Mouse (Mus musculus) intestine, embryonic 15.5 days (tissue): Measurements from ENCODE around the gene Pitpnc1. TPM values are rescaled to one million over a fixed set of nuclear protein-coding genes. Genes with fewer than 3 reads are reported as not detected.

Experiments used
- ATAC-seq: fragments of 200-750 bp; cut with Nextera tagmentation; 2 replicates; pipeline ENCODE4 v1.8.0; 2017; ENCODE audit warnings: moderate TSS enrichment, moderate library complexity
- H3K27ac ChIP-seq: fragments of 300-500 bp; sonication (generic); 2 replicates; pipeline ENCODE4 v1.5.1; 2015; ENCODE audit warnings: mild to moderate bottlenecking, inconsistent platforms
- H3K27me3 ChIP-seq: fragments of 300-500 bp; sonication (generic); replicated peaks from 2 replicates; pipeline ENCODE4 v1.6.1; 2015; ENCODE audit warnings: inconsistent platforms
- H3K36me3 ChIP-seq: fragments of 300-500 bp; sonication (generic); 2 replicates; pipeline ENCODE4 v1.6.1; 2015; ENCODE audit warnings: inconsistent platforms
- H3K4me1 ChIP-seq: fragments of 300-500 bp; sonication (generic); replicated peaks from 2 replicates; pipeline ENCODE4 v1.6.1; 2015; ENCODE audit warnings: inconsistent platforms
- H3K4me2 ChIP-seq: fragments of 300-500 bp; sonication (generic); replicated peaks from 2 replicates; pipeline ENCODE4 v1.6.1; 2015; ENCODE audit warnings: mild to moderate bottlenecking, inconsistent platforms
- H3K4me3 ChIP-seq: fragments of 300-500 bp; sonication (generic); replicated peaks from 2 replicates; pipeline ENCODE4 v1.5.1; 2015; ENCODE audit warnings: inconsistent platforms
- H3K9ac ChIP-seq: fragments of 300-500 bp; sonication (generic); 2 replicates; pipeline ENCODE4 v1.6.1; 2015; ENCODE audit warnings: inconsistent platforms
- H3K9me3 ChIP-seq: fragments of 300-500 bp; sonication (generic); 2 replicates; pipeline ENCODE4 v1.6.1; 2016; ENCODE audit warnings: inconsistent platforms
- WGBS: fragments of 180-500 bp; shearing (Covaris S2); methylation state at CpG from one replicate; pipeline ENCODE4 v1.1.7; 2015; 5-methylcytosine and 5-hydroxymethylcytosine counted together
- polyA plus RNA-seq: library from polyadenylated mRNA; unstranded; fragments of >200 nt; fragmentation: Nextera tagmentation; extraction: Ambion mirVana; gene quantifications from 2 replicates; pipeline ENCODE4 v1.2.1, GENCODE M21; 2015

Pitpnc1 gene
- polyA plus RNA-seq, 1 experiment from 2014 or later, result 14.2 TPM

DNA sequence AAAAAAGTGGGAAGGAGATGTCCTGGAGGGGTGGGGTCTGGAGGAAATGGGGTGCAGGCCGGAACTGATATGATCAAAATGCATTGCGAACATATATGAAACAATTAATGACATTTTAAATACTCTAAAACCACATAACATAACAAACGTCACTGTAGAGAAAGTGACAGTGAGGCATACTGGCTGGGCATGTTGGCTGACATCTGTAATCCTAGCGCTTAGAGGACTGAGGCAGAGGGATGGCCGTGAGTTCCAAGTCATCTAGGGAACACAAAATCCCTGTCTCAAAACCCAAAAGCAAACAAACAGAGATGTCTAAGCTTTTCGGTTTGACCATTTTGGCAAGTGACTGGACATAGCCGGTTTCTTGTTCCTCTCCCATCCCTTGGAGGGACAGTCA lies 59.7 kb downstream of the Pitpnc1 start:
- H3K27ac ChIP-seq, result no peak overlapping the region
- 76% methylated on average over 7 of the region's 7 CpGs for WGBS
- H3K9me3 ChIP-seq, result no peaks in the 10 kb centered on the region
- no peak overlapping the region for H3K9ac ChIP-seq
- H3K4me2 ChIP-seq, result no peak overlapping the region
- H3K4me3 ChIP-seq, result no peak overlapping the region
- no peaks in the 10 kb centered on the region for H3K36me3 ChIP-seq
- ATAC-seq, result no peak
- H3K27me3 ChIP-seq, result no peaks in the 10 kb centered on the region
- H3K4me1 ChIP-seq, result 0 out of 2 replicates have a peak, but pooled peaks cover 2% of the 10 kb centered on the region

DNA sequence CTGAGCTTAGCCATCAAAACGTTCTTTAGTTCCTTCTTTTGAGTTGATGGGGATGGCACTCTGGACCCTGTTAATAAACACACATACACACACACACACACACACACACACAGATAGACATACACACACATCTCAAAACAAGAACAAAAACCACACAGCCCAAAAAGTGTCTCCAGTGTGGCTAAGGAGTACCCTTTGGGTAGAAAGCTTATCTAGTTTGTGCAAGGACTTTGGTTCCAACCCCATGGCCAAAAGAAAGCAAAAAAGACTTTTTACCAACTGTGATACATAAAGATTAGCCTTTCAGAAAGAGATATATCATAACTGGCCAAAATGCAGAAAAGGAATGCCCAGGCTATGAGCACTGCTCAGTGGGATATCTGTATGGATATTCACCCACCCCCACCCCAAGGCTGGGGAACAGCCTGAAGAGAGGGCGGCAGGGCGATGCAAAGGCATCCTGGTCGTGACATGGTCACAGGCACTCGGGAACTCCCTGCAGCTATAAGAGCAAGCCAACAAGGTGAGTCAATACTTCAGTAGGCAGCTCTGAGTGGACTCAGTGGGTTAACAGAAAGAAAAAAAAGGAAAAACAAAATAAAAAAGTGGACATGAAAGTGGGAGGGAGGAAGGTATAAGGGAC lies 60.3 kb downstream of the Pitpnc1 start:
- Histone ChIP-seq H3K27ac (no peak overlapping the region), H3K4me2 (no peak overlapping the region), H3K4me3 (no peak overlapping the region), H3K9me3 (no peaks in the 10 kb centered on the region), H3K4me1 (0 out of 2 replicates have a peak, but pooled peaks cover 2% of the 10 kb centered on the region), H3K36me3 (no peaks in the 10 kb centered on the region), H3K27me3 (no peaks in the 10 kb centered on the region), H3K9ac (no peak overlapping the region)
- 75% methylated on average over 5 of the region's 5 CpGs for WGBS
- ATAC-seq, result no peak

DNA sequence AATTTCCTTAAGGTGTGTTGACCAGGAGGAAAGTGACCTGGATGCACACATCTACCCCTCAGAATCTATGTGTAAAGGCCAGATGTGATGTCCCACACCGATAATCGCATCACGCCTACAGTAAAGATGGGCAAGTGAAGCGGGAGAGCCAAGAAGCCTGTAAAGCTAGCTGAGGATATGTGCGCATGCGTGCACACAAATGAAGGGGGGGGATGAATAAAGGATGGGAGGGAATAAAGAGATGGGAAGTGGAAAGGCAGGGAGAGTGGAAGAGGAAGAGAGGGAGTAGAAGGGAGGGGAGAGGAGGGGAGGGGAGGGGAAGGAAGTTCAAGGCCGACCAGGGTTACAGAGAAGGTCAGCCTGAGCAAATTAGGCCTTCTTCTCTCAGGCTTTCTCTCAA lies 61.6 kb downstream of the Pitpnc1 start:
- ATAC-seq, result no peak
- Histone ChIP-seq H3K4me3 (no peak overlapping the region), H3K27ac (no peak overlapping the region), H3K4me1 (0 out of 2 replicates have a peak, but pooled peaks cover 2% of the 10 kb centered on the region), H3K9me3 (no peaks in the 10 kb centered on the region), H3K36me3 (no peaks in the 10 kb centered on the region), H3K4me2 (no peak overlapping the region), H3K9ac (no peak overlapping the region), H3K27me3 (no peaks in the 10 kb centered on the region)
- 87% methylated on average over 7 of the region's 7 CpGs for WGBS

DNA sequence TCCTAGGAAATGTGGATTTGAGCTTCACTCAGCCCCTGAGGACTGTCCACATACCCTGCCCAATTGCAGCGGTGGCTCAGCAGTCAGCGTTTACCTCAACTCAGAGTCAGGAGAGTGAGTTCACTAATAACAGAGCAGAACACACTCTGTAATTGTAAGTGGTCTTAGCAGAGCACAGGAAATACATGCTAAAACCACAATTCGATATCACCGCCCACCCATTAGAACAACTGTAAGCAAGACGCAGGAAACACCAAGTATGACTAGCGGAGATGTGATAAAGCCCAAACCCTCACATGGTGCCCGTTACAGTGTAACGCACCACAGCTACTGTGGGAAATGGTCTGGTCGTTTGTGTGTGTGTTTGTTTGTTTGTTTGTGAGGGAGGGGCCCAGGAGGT lies 62.8 kb downstream of the Pitpnc1 start:
- H3K9ac ChIP-seq, result no peak overlapping the region
- H3K4me1 ChIP-seq, result no peaks in the 10 kb centered on the region
- no peak overlapping the region for H3K4me2 ChIP-seq
- no peaks in the 10 kb centered on the region for H3K27me3 ChIP-seq
- WGBS, result 76% methylated on average over 9 of the region's 9 CpGs
- no peak overlapping the region for H3K27ac ChIP-seq
- no peaks in the 10 kb centered on the region for H3K9me3 ChIP-seq
- H3K36me3 ChIP-seq, result no peaks in the 10 kb centered on the region
- H3K4me3 ChIP-seq, result no peak overlapping the region
- ATAC-seq, result no peak

DNA sequence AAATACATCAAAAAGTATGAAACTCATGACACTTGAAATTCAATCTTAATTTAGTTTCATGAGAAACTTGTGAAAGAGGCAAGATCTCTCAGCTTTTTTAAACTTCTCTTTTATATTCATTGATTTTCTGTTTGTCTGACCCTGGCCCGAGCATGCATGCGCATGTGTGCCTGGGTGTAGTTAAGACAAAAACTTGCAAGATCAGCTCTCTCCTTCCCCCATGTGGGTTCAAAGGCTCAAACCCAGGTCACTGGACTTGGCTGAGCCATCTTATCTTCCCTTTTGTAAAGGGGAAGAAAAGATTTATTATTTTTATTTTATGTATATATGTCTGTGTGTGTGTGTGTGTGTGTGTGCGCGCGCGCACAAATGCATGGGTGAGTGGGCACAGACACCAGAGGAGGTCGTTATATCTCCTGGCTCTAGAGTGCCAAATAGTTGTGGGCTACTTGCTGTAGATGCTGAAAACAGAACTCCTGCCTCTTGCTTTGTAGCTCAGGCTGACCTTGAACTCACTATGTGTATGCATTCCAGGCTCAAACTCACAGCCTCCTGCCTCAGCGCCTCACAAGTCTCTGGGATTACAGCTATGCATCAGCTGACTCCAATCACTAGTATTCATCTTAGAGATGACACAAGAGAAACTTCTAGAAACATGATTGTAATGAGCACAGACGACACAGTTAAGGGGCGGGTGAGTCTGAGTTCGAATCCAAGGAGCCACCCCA lies 64.7 kb downstream of the Pitpnc1 start:
- Histone ChIP-seq H3K9ac (no peak overlapping the region), H3K4me3 (no peak overlapping the region), H3K27ac (no peak overlapping the region), H3K36me3 (no peaks in the 10 kb centered on the region), H3K4me1 (no peaks in the 10 kb centered on the region), H3K27me3 (no peaks in the 10 kb centered on the region), H3K4me2 (no peak overlapping the region), H3K9me3 (no peaks in the 10 kb centered on the region)
- WGBS, result 93% methylated on average over 11 of the region's 11 CpGs
- no peak for ATAC-seq

DNA sequence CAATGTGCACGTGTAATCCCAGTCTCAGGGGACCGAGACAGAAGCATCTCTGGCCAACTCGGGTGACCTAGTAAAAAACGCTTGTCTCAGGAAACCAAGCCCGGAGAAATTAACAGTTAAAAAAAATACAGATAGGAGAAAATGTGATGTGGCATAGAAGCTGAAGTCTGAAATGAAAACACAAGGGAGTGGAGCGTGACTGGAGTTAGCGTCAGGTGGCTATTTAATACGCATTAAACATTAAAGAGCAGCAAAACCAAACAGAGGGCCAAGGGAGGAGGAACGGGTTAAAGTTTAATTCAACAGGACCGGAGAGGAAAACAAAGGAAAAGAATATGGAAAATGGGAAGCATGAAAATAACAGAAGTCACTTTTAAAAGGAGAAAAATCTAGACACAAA lies 67.2 kb downstream of the Pitpnc1 start:
- no peaks in the 10 kb centered on the region for H3K4me1 ChIP-seq
- no peak overlapping the region for H3K27ac ChIP-seq

DNA sequence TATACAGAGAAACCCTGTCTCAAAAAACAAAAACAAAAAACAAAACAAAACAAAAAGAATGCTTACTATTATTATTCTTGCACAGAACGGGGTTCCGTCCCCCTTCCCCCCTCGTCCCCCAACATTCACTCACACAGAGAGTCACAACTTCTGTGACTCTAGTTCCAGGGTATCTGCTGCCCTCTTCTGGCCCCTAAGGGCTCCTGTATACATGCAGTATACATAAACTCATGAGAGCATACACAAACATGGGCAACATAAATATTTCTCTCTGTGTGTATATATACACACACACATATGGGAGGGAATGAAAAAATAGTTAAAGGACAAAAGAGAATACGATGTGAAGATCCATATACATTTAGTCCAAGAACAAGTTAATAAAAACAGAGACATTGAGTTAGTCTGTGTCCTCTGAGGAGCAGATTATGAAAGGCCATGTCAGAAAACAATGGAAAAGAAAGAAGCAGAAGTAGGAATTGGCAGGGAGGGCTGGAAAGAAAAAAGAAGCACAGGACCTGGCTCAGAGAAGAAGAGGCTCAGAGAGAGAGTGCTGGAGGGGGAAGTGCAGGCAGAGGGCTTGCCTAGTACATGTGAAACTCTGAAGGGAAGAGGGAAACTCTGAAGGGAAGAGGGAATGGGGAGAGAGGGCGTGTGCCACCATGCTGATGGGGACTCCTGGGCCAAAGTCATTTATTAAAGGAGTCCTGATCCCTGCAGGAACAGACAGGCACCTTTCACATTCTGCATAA lies 68.5 kb downstream of the Pitpnc1 start:
- WGBS, result 89% methylated on average over 5 of the region's 5 CpGs
- Histone ChIP-seq H3K4me1 (0 out of 2 replicates have a peak, but pooled peaks cover 4% of the 10 kb centered on the region), H3K4me2 (no peak overlapping the region), H3K27ac (no peak overlapping the region), H3K36me3 (no peaks in the 10 kb centered on the region), H3K4me3 (no peak overlapping the region), H3K9ac (no peak overlapping the region), H3K9me3 (no peaks in the 10 kb centered on the region), H3K27me3 (no peaks in the 10 kb centered on the region)
- no peak for ATAC-seq

More for the DNA sequence above, 67.2 kb downstream of the Pitpnc1 start:
- H3K4me2 ChIP-seq, result no peak overlapping the region
- no peak for ATAC-seq
- WGBS, result 61% methylated on average over 10 of the region's 10 CpGs
- no peak overlapping the region for H3K9ac ChIP-seq
- H3K9me3 ChIP-seq, result no peaks in the 10 kb centered on the region
- H3K36me3 ChIP-seq, result no peaks in the 10 kb centered on the region
- no peaks in the 10 kb centered on the region for H3K27me3 ChIP-seq
- no peak overlapping the region for H3K4me3 ChIP-seq

DNA sequence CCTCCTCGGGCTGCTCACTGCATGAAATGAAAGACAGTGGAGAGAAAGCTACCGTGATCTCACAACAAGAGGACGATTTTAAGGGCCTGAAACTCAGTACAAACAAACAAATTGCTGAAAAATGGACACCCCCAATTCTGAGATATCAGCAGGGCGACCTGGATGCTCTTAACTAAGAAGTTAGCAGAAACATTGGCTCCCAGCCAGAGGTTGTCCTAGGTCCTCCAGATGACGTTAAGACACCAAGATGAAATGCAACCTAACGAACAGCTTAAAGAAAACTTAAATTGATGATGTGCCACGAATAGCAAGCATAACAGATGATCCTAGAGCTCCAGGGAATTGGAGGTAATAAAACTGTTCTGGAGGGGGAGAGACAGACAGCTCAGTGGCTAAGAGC lies 69.7 kb downstream of the Pitpnc1 start:
- H3K9ac ChIP-seq, result no peak overlapping the region
- 0 out of 2 replicates have a peak, but pooled peaks cover 4% of the 10 kb centered on the region for H3K4me1 ChIP-seq
- no peak overlapping the region for H3K4me3 ChIP-seq
- no peaks in the 10 kb centered on the region for H3K9me3 ChIP-seq
- H3K36me3 ChIP-seq, result no peaks in the 10 kb centered on the region
- no peak for ATAC-seq
- H3K27ac ChIP-seq, result no peak overlapping the region
- H3K27me3 ChIP-seq, result no peaks in the 10 kb centered on the region
- no peak overlapping the region for H3K4me2 ChIP-seq
- 67% methylated on average over 7 of the region's 7 CpGs for WGBS

DNA sequence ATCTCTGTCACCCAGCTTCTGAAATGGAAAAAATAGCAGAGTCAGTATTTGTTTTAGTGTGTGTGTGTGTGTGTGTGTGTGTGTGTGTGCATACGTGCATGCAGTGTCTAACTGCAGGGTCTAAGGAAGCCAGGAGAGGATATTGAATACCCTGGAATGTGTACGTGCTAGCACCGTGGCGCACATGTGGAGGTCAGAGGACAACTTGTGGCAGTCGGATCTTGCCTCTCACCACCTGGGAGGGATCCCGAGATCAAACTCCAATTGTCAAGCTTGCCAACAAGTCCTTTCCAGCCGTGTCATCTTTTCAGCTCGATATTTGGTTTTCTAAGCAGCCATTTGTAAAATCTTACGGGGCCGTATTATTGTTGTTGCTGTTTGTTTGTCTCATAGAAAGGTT lies 70.5 kb downstream of the Pitpnc1 start:
- no peak overlapping the region for H3K9ac ChIP-seq
- H3K4me2 ChIP-seq, result no peak overlapping the region
- no peaks in the 10 kb centered on the region for H3K27me3 ChIP-seq
- no peak overlapping the region for H3K4me3 ChIP-seq
- H3K4me1 ChIP-seq, result 0 out of 2 replicates have a peak, but pooled peaks cover 4% of the 10 kb centered on the region
- WGBS, result 73% methylated on average over 10 of the region's 10 CpGs
- no peak overlapping the region for H3K27ac ChIP-seq
- ATAC-seq, result no peak
- H3K36me3 ChIP-seq, result no peaks in the 10 kb centered on the region
- H3K9me3 ChIP-seq, result no peaks in the 10 kb centered on the region

DNA sequence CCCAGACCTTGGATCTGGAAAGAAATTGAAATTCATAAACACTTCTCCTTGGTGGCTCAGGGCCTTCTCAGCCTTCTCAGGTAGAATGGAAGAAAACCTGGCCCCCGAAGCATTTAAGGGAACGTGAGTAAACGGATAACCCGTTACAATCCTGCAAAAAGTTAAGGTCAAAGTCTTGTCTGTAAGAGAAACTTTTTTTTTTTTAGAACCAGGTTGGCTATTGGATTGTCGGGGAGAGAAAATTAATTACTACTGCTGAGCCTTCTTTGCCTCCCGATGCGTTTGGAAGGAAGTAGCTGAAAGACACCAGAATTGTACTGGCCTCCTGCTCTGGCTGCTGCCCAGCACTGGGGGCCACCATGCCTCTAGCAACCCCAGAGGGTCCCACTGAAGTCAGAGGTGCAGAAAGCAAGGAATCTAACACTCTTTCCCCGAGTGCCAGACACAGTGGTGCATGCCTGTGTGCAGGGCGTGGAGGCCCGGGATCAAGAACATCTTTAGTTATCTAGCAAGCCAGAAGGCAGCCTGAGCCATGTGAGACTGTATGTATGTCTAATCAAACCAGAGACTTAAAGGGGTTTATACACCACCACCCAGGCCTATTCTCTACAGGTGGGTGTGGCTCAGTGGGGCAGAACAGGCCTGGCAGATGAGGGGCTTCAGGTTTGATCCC lies 73.0 kb downstream of the Pitpnc1 start:
- peaks cover 4% of the 10 kb centered on the region; the same call in 1 of the 2 replicates for H3K4me1 ChIP-seq
- H3K9me3 ChIP-seq, result no peaks in the 10 kb centered on the region
- no peaks in the 10 kb centered on the region for H3K36me3 ChIP-seq
- no peak overlapping the region for H3K4me3 ChIP-seq
- peak; percentile 66; the same call in 1 of the 2 replicates for ATAC-seq
- H3K27me3 ChIP-seq, result no peaks in the 10 kb centered on the region
- no peak overlapping the region for H3K27ac ChIP-seq
- WGBS, result 51% methylated on average over 10 of the region's 10 CpGs
- H3K9ac ChIP-seq, result no peak overlapping the region
- no peak overlapping the region for H3K4me2 ChIP-seq

DNA sequence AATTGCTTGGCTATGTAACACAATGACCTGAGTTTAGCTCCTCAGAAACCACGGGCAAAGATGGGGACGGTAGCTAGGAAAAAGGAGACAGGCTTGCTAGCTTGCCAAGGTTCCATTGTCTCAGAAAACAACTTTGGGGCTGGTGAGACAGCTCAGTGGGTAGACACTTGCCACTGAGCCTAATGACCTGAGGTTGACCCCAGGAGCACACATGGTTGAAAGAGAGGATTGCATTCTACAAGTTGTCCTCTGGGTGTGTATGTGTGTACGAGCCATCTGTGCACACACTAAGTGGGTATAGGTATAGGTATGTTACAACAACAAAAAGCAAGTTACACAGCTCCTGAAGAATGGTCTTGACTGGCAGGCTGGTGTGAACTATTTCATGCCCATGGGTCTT lies 76.3 kb downstream of the Pitpnc1 start:
- Histone ChIP-seq H3K27ac (no peak overlapping the region), H3K4me2 (no peak overlapping the region), H3K4me3 (no peak overlapping the region), H3K36me3 (no peaks in the 10 kb centered on the region), H3K4me1 (peaks cover 4% of the 10 kb centered on the region; the same call in 1 of the 2 replicates), H3K9me3 (no peaks in the 10 kb centered on the region), H3K27me3 (no peaks in the 10 kb centered on the region), H3K9ac (no peak overlapping the region)
- 79% methylated on average over 3 of the region's 3 CpGs for WGBS
- ATAC-seq, result no peak

DNA sequence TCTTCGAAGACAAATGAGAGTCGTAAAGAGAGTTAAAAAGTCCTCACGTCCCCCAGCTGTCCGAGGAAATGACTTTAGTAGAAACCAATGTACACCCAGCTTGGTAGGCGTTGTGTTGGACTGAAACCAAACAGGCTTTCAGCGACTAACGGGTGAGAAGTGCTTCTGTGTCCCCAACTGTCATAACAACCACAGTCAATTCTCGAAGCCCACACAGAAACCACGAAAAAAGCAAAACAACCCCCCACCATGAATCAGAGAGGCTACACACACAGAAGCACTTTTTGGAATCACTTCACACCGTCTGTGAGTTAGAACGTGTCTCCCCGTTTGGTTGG lies 76.7 kb downstream of the Pitpnc1 start:
- Histone ChIP-seq H3K4me1 (peaks cover 4% of the 10 kb centered on the region; the same call in 1 of the 2 replicates), H3K9me3 (no peaks in the 10 kb centered on the region), H3K27ac (no peak overlapping the region), H3K4me2 (no peak overlapping the region), H3K36me3 (no peaks in the 10 kb centered on the region), H3K27me3 (no peaks in the 10 kb centered on the region), H3K4me3 (no peak overlapping the region), H3K9ac (no peak overlapping the region)
- 57% methylated on average over 12 of the region's 12 CpGs for WGBS
- no peak for ATAC-seq
